Mouse (Mus musculus): ENCODE results near the gene Fkbp6. TPM values are rescaled to one million over a fixed set of nuclear protein-coding genes. Genes with fewer than 3 reads are reported as not detected.

Fkbp6 gene
- total RNA-seq, 2 experiments from 2014 or later: 0.23 to 0.48 TPM

GRCm38 (mm10) chr5:135352995-135353394 is 3.2 kb upstream of the Fkbp6 start, which contains the start of gene Trim50:
Trim50 (plus strand) TSS chr5:135353295.
- DNase-seq (ENCODE audit: low spot score in 2 of 2): no peak

DNA sequence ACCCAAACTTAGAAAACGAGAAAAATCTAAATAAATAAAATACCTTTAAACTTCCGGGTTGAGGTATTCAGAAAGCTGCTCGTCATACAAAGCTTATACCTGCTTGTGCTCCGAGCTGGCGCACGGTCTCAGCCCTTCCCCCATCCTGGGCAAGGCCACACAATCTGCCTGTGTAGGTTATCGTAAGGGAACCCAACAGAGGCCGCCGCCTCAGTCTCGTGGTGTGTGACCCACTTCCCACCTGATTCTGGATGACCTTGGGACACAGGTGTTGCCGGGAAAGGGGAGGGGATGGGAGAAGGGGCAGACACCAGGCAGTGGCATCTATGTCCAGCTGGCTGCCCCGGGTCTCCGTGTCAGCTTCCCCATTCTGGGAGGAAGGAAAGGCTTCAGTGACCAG is 1.8 kb upstream of the Fkbp6 start:
- DNase-seq (ENCODE audit: low spot score in 2 of 2): no peak

GRCm38 (mm10) chr5:135347511-135348011 is 2.3 kb downstream of the Fkbp6 start:
- DNase-seq (ENCODE audit: low spot score in 2 of 2): no peak

DNA sequence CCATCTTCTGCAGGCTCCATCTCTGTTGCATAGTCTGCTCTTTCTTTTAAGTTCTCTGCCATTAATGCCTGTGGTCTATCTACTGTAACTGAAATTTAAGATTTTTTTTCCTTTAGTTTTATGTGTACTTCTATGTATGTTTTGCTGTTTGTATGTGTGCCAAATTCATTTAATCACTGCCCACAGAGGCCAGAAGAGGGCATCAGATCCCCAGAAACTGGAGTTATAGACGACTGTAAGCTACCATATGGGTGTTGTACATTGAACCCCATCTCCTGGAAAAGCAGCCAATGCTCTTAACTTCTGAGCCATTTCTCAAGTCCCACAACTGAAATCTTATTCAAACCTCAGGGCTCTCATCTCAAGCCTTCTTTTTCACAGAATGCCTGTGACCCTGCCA is 3.4 kb downstream of the Fkbp6 start:
- no peak for DNase-seq (ENCODE audit: low spot score in 2 of 2)

DNA sequence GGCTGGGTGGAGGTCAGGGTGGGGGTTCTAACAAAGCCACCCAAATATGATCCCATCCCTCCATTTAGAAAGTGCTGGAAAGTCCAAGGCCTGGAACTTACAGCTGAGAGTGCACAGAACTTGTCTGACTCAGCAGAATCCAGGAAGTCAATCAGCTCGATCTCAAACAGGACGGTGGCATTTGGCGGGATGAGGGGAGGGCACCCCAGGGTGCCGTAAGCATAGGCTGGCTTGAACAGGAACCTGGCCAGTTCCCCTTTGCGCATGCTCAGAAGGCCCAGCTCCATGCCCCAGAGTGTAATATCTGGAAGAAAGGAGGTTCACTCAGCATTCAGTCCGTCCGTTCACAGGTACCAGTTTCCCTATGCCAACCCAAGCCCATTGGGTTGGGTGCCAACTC is 3.9 kb downstream of the Fkbp6 start:
- DNase-seq (ENCODE audit: low spot score in 2 of 2): no peak

GRCm38 (mm10) chr5:135337575-135337974 is 12.3 kb downstream of the Fkbp6 start:
- no peak for DNase-seq (ENCODE audit: low spot score in 2 of 2)

- DNase-seq (ENCODE audit: low spot score in 2 of 2): no peak
Observed at GRCm38 (mm10) chr5:135331161-135331560, 18.7 kb downstream of the Fkbp6 start.

DNA sequence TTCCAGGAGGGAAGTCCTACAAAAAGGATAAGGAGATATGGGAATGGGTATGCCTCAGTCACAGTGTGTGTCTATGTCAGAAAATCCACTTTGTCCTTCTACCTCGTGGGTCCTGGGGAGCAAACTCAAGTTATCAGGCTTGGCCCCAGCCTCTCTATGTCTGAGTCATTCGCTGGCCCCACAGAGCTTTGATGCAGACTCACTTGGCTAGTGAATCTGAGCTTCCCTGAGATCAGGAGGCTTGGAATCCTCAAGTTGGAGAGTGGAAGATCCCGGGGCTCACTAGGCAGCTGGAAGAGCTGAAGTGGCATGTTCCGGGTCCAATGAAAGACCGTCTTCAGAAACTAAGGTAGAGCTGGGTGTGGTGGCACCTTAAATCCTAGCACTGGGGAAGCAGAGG is 19.6 kb downstream of the Fkbp6 start:
- no peak for DNase-seq (ENCODE audit: low spot score in 2 of 2)

DNA sequence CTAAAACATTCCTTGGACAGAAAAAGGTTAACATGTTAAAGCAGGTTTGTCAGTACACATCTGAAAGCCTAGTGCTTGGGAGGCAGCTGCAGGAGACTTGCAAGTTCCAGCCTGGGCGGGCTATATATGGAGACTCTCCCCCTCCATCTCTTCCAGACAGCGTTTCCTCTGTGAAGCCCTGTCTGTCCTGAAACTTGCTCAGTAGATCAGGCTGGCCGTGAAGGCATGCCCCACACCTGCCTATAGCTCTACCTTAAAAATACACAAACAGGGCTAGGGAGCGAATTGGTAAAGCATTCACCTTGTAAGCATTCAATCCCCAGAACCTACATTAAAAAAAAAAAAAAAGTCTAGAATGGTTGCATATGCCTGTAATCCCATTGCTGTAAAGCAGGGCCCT is 20.4 kb downstream of the Fkbp6 start:
- no peak for DNase-seq (ENCODE audit: low spot score in 2 of 2)

GRCm38 (mm10) chr5:135326121-135326659 is 23.7 kb downstream of the Fkbp6 start:
- DNase-seq (ENCODE audit: low spot score in 2 of 2): no peak

DNA sequence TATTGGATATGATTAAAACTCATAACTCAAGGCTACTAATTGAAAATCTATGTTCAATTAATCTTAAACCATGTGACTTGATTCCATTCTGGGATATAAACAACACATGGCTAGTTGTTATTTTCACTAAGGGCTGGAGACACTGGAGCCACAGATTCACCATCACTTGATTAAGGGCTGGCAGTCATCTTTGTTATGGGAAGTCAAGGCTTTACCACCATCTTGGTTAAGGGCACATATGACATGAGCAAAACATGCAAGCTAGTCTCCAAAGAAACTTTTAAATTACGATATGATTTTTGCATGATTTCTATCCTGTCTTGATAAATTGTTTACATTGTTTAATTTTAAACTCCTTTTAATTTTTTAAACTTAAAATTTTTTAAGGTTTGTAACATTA is 27.6 kb downstream of the Fkbp6 start:
- DNase-seq (ENCODE audit: low spot score in 2 of 2): no peak

- DNase-seq (ENCODE audit: low spot score in 2 of 2): no peak
Observed at GRCm38 (mm10) chr5:135319856-135320255, 30.0 kb downstream of the Fkbp6 start.

GRCm38 (mm10) chr5:135316177-135316576 is 33.7 kb downstream of the Fkbp6 start:
- no peak for DNase-seq (ENCODE audit: low spot score in 2 of 2)

DNA sequence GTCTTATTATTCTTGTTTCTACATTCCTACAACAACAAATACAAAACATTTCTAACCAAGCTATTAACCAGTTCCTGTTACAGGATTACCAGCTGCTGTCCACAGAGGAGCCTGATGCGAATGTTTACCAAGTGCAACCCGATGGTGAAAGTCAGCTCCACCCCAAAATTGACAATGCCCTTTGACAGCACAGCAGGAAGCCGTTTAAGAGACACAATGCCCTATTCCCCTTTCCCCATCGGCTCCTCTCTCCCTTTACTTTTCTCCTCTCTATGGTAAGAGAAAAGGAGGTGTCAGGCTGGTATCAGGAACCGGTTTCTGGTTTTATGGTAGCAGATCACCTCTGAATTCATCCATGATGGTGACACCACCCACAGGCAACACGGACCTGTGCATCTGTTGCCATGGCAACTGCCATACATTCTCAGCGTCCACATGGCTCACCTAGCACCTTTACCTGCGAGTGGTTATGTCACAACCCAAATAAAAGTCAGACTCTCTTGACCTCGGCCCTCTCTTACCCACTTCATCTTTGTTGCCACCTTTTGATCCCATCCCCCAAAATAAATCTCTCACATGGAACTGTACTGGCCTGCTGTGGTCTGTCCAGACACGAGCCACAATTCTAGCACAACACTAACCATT is 43.4 kb downstream of the Fkbp6 start:
- no peak for DNase-seq (ENCODE audit: low spot score in 2 of 2)

GRCm38 (mm10) chr5:135302454-135302853 is 47.4 kb downstream of the Fkbp6 start:
- DNase-seq (ENCODE audit: low spot score in 2 of 2): no peak

DNA sequence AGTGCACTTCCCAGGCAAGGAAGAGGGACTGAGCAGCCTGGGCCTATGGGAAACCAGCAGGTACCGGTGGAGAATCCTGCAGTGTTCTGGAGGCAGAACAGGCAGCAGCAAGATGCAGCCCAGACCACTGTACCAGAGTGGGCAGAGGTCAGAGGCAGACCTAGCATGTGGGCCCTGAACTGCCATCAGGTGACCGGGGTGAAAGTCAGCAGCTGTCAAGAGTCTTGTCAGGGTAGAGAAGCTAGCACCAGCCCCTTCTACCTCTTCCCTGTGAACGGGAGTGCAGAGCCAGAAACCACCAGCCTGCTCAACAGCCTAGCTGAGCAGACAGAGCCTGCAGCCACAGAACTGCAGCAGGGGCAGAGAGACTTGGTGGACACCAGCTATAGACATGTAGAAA is 47.9 kb downstream of the Fkbp6 start:
- DNase-seq (ENCODE audit: low spot score in 2 of 2): no peak

DNA sequence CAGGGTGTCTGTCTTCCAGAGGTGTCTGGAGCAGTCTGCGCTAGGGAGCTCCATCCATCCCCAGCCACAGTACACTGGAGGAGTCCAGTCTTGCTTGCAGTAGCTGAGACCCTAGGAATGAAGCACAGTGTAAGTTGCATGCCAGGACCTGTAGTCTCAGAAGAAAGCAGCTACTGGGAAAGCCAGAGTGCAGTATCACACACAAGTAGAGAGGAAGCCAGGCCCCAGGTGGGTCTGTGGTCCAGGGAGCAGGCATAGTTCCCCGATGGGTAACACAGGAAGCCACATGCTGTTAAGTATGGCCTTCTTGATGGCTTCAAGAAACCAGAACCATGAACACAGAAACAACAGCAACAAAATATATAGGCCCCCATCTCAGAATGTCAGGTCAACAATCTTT is 57.8 kb downstream of the Fkbp6 start:
- no peak for DNase-seq (ENCODE audit: low spot score in 2 of 2)

GRCm38 (mm10) chr5:135291193-135291592 is 58.7 kb downstream of the Fkbp6 start:
- DNase-seq (ENCODE audit: low spot score in 2 of 2): no peak

- DNase-seq (ENCODE audit: low spot score in 2 of 2): no peak
Observed at GRCm38 (mm10) chr5:135290703-135291102, 59.1 kb downstream of the Fkbp6 start.

DNA sequence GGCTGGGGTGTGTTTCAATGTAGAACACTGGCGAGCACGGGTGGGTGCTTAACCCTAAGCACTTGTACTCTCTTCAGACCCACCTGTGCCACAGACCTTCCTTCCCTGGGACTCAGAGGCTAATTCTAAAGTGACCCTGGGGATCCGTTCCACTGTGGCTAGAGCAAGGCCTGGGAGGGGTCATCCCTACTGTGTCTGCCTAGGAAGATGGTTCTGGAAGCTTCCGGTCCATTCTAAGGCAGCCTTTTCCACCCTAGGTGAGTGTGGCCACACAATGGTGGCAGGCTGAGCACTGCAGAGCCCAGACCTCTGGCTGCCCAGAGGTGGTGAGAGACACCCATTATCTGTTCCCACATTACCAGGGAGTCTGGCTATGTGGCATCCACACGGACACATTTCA is 62.9 kb downstream of the Fkbp6 start:
- no peak for DNase-seq (ENCODE audit: low spot score in 2 of 2)

DNA sequence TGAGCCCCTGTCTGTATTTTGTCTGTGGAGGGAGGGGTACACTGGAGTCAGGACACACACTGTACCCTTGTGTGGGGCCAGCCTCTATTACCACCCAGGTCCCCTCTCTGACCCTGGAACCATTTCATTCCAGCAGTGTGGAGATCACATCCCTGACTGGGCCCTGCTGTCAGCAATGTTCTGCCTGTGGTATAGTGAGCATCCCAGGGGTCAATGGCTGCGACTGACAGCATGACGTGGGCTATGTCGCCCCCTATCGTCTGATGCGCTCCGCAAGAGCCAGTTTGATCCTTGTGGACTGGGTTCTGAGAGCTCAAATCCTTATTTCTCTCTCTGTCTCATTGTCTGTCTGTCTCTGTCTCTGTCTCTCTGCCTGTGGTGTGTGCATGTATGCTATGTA is 63.7 kb downstream of the Fkbp6 start:
- DNase-seq (ENCODE audit: low spot score in 2 of 2): peak; percentile 52 to 66

- DNase-seq (ENCODE audit: low spot score in 2 of 2): no peak
Observed at GRCm38 (mm10) chr5:135285211-135285610, 64.6 kb downstream of the Fkbp6 start.

DNA sequence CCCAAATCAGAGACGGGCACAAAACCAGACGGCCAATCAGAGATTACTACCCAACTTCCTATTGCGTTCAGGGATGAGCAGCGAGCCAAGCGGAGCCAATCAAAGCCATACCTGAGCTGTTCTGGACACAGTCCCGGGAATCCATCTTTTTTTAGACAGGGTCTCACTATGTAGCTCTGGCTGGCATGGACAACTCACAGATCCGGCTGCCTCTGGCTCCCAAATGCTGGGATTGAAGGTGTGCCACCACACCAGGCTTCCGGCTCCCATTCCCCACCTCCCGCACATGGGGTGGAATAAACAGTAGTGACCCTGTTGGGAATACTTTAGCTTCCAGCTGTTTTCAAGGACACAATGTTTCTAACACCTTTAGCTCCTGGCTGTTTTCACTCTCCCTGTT is 69.6 kb downstream of the Fkbp6 start:
- DNase-seq (ENCODE audit: low spot score in 2 of 2): no peak
